Mouse (Mus musculus): ENCODE data around the gene Pld5. TPM values are rescaled to one million over a fixed set of nuclear protein-coding genes. Genes with fewer than 3 reads are reported as not detected.

Pld5 gene
- polyA plus RNA-seq, 1 experiment from 2014 or later = 1.6 TPM

DNA sequence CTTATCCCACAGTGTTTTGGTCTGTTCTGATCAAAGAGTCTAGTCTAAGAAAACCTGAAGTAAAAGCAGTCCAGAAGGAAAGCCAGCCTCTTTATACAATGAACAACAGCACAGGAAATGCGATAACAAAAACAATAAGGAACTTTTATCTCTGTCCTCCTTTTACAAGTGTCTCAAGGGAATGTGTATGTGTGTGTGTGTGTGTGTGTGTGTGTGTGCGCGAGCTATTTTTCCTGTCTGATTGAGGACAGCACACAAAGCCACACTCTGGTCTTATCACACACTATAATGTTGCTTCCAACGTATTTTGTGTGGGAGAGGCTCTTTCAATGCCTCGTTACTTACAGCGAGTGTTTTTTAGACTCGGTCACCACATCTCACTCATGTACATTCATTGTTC, 196.7 kb downstream of the Pld5 start:
- Histone ChIP-seq H3K9ac (no peak overlapping the region), H3K4me2 (replicated peaks) (no peak overlapping the region), H3K27ac (no peak overlapping the region), H3K4me1 (peaks cover 6% of the 10 kb centered on the region; the same call in 1 of the 2 replicates), H3K36me3 (no peaks in the 10 kb centered on the region), H3K4me3 (no peak overlapping the region), H3K27me3 (no peaks in the 10 kb centered on the region), H3K9me3 (no peaks in the 10 kb centered on the region)
- ATAC-seq (ENCODE audit: insufficient number of reproducible peaks, insufficient read depth, low FRiP score, low TSS enrichment) = no peak
- 86% methylated on average over 7 of the region's 7 CpGs for WGBS

DNA sequence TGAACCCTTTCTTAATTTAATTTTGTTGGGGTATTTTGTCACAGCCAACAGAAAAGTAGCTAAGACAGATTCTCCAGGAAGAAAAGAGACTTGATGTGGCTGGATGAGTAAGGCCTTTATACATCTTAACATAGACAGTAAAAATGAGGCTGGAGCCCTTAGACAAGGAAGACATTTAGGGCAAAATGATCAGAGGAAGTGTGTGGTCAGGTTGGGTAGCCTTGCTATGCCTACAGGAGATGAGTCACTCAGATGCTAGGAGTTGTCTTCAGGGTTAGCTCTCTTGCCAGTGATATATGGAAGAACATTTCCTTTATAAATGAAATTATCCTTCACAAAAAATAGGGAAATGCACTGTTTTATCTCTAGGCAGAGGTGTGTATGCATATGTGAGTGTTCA, 198.3 kb downstream of the Pld5 start:
- Histone ChIP-seq H3K27me3 (no peaks in the 10 kb centered on the region), H3K4me1 (no peaks in the 10 kb centered on the region), H3K9me3 (no peaks in the 10 kb centered on the region), H3K36me3 (no peaks in the 10 kb centered on the region), H3K9ac (no peak overlapping the region), H3K27ac (no peak overlapping the region), H3K4me2 (replicated peaks) (no peak overlapping the region), H3K4me3 (no peak overlapping the region)
- ATAC-seq (ENCODE audit: insufficient number of reproducible peaks, insufficient read depth, low FRiP score, low TSS enrichment) = no peak

GRCm38 (mm10) chr1:176075810-176076209, 199.3 kb downstream of the Pld5 start:
- no peaks in the 10 kb centered on the region for H3K4me1 ChIP-seq
- H3K9ac ChIP-seq = no peak overlapping the region
- ATAC-seq (ENCODE audit: insufficient number of reproducible peaks, insufficient read depth, low FRiP score, low TSS enrichment) = no peak
- H3K9me3 ChIP-seq = no peaks in the 10 kb centered on the region
- no peaks in the 10 kb centered on the region for H3K27me3 ChIP-seq
- no peak overlapping the region for H3K4me3 ChIP-seq
- H3K36me3 ChIP-seq = no peaks in the 10 kb centered on the region
- no peak overlapping the region for H3K27ac ChIP-seq
- no peak overlapping the region for H3K4me2 ChIP-seq (replicated peaks)

GRCm38 (mm10) chr1:176075409-176075808, 199.7 kb downstream of the Pld5 start:
- 65% methylated on average over 1 of the region's 1 CpGs for WGBS
- Histone ChIP-seq H3K4me2 (replicated peaks) (no peak overlapping the region), H3K36me3 (no peaks in the 10 kb centered on the region), H3K4me3 (no peak overlapping the region), H3K27ac (no peak overlapping the region), H3K4me1 (no peaks in the 10 kb centered on the region), H3K9ac (no peak overlapping the region), H3K27me3 (no peaks in the 10 kb centered on the region), H3K9me3 (no peaks in the 10 kb centered on the region)
- ATAC-seq (ENCODE audit: insufficient number of reproducible peaks, insufficient read depth, low FRiP score, low TSS enrichment) = no peak

DNA sequence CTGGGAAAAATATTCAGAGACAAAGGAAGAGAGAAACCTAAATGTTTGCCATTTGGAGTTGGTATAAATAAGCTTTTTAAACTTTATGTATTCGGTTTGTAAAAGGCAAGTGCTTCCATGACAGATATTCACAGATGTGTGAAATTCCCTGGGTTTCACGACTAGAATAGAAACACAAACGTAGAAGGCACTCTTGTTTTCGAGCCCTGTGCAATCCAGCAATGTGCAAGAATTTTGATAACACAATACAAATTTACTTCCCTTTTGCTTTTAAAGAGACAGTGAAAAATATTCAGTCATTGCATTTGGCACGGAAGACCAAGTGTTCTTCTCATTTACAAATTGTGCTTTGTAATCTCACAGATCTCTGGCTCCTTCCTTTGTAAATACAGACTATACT, 200.6 kb downstream of the Pld5 start:
- WGBS = 74% methylated on average over 5 of the region's 5 CpGs
- Histone ChIP-seq H3K4me2 (replicated peaks) (no peak overlapping the region), H3K27me3 (no peaks in the 10 kb centered on the region), H3K36me3 (no peaks in the 10 kb centered on the region), H3K9me3 (no peaks in the 10 kb centered on the region), H3K9ac (no peak overlapping the region), H3K4me3 (no peak overlapping the region), H3K27ac (no peak overlapping the region), H3K4me1 (no peaks in the 10 kb centered on the region)
- no peak for ATAC-seq (ENCODE audit: insufficient number of reproducible peaks, insufficient read depth, low FRiP score, low TSS enrichment)

GRCm38 (mm10) chr1:176065281-176065680, 209.8 kb downstream of the Pld5 start:
- Histone ChIP-seq H3K4me1 (no peaks in the 10 kb centered on the region), H3K4me3 (no peak overlapping the region), H3K36me3 (no peaks in the 10 kb centered on the region), H3K4me2 (replicated peaks) (no peak overlapping the region), H3K27me3 (no peaks in the 10 kb centered on the region), H3K27ac (no peak overlapping the region), H3K9ac (no peak overlapping the region), H3K9me3 (no peaks in the 10 kb centered on the region)
- ATAC-seq (ENCODE audit: insufficient number of reproducible peaks, insufficient read depth, low FRiP score, low TSS enrichment) = no peak

DNA sequence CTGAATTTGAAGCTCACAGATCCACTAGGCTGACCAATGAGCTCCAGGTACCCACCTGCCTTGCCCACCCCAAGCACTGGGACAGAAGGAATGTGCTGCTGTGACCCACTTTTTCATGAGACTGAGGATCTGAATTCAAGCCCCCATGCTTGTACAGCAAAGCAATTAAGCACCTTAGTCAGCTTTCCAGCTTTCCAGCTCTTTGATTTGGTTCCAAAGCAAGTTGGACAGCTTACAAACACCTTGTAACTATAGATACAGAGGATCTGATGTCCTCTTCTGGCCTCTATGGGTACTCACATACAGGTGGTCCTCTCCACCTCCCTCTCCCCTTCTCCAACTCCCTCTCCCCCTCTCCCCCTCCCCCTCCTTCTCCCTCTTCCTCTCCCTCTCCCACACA, 210.6 kb downstream of the Pld5 start:
- ATAC-seq (ENCODE audit: insufficient number of reproducible peaks, insufficient read depth, low FRiP score, low TSS enrichment) = no peak

GRCm38 (mm10) chr1:176053653-176054052, 221.5 kb downstream of the Pld5 start:
- no peak overlapping the region for H3K27ac ChIP-seq
- ATAC-seq (ENCODE audit: insufficient number of reproducible peaks, insufficient read depth, low FRiP score, low TSS enrichment) = no peak
- H3K9me3 ChIP-seq = no peaks in the 10 kb centered on the region
- H3K27me3 ChIP-seq = no peaks in the 10 kb centered on the region
- no peak overlapping the region for H3K9ac ChIP-seq
- 62% methylated on average over 1 of the region's 1 CpGs for WGBS
- H3K4me2 ChIP-seq (replicated peaks) = no peak overlapping the region
- H3K4me3 ChIP-seq = no peak overlapping the region
- no peaks in the 10 kb centered on the region for H3K4me1 ChIP-seq
- no peaks in the 10 kb centered on the region for H3K36me3 ChIP-seq

More for the DNA sequence above, 210.6 kb downstream of the Pld5 start:
- no peak overlapping the region for H3K4me2 ChIP-seq (replicated peaks)
- H3K4me1 ChIP-seq = no peaks in the 10 kb centered on the region
- H3K9me3 ChIP-seq = no peaks in the 10 kb centered on the region
- H3K9ac ChIP-seq = no peak overlapping the region
- H3K27ac ChIP-seq = no peak overlapping the region
- no peaks in the 10 kb centered on the region for H3K36me3 ChIP-seq
- H3K27me3 ChIP-seq = no peaks in the 10 kb centered on the region
- no peak overlapping the region for H3K4me3 ChIP-seq

GRCm38 (mm10) chr1:176046995-176047394, 228.1 kb downstream of the Pld5 start:
- H3K4me1 ChIP-seq = no peaks in the 10 kb centered on the region
- ATAC-seq (ENCODE audit: insufficient number of reproducible peaks, insufficient read depth, low FRiP score, low TSS enrichment) = no peak
- H3K9me3 ChIP-seq = no peaks in the 10 kb centered on the region
- H3K27me3 ChIP-seq = no peaks in the 10 kb centered on the region
- H3K4me2 ChIP-seq (replicated peaks) = no peak overlapping the region
- no peak overlapping the region for H3K4me3 ChIP-seq
- WGBS = 83% methylated on average over 5 of the region's 5 CpGs
- no peak overlapping the region for H3K27ac ChIP-seq
- no peaks in the 10 kb centered on the region for H3K36me3 ChIP-seq
- no peak overlapping the region for H3K9ac ChIP-seq

DNA sequence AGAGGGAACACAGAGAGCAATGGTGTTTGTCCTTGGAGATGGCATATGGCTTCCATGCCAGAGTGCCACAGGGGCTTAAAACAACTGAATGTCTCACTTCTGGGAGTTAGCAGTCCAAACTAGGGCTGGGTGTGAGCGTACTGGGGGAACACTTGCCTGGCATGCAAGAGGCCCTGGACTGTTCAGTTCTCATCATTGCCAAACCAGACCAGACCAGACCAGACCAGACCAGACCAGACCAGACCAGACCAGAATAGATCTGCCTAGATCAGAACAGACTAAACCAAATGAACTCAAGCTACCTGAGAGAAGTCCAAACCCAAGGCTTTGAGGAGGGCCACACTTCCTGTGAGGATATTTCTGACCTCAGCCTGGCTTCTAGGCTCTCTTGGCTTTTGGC, 228.7 kb downstream of the Pld5 start:
- no peak for ATAC-seq (ENCODE audit: insufficient number of reproducible peaks, insufficient read depth, low FRiP score, low TSS enrichment)
- Histone ChIP-seq H3K4me1 (no peaks in the 10 kb centered on the region), H3K4me2 (replicated peaks) (no peak overlapping the region), H3K27me3 (no peaks in the 10 kb centered on the region), H3K9me3 (no peaks in the 10 kb centered on the region), H3K4me3 (no peak overlapping the region), H3K9ac (no peak overlapping the region), H3K36me3 (no peaks in the 10 kb centered on the region), H3K27ac (no peak overlapping the region)
- 63% methylated on average over 1 of the region's 1 CpGs for WGBS

DNA sequence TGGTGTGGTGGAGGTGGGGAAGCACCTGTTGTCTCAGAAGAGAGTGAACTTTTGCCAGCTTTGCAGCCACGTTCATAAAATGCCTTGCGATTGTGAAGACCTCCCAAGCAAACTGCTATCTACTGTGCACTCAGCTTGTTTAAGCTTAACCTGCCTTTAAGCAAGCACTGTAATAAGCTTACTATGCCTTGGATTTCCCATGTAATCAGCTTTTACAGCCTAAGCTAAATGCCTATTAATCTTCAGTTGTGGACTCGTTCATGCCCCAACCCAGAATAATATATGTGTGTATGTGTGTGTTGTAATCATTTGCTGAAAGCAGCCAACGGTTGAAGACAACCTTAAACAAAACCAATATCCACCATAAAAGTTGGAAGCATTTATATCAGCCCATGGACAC, 232.1 kb downstream of the Pld5 start:
- Histone ChIP-seq H3K9ac (no peak overlapping the region), H3K36me3 (no peaks in the 10 kb centered on the region), H3K4me1 (no peaks in the 10 kb centered on the region), H3K4me3 (no peak overlapping the region), H3K27ac (no peak overlapping the region), H3K4me2 (replicated peaks) (no peak overlapping the region), H3K9me3 (no peaks in the 10 kb centered on the region), H3K27me3 (no peaks in the 10 kb centered on the region)
- 89% methylated on average over 4 of the region's 4 CpGs for WGBS
- ATAC-seq (ENCODE audit: insufficient number of reproducible peaks, insufficient read depth, low FRiP score, low TSS enrichment) = no peak

DNA sequence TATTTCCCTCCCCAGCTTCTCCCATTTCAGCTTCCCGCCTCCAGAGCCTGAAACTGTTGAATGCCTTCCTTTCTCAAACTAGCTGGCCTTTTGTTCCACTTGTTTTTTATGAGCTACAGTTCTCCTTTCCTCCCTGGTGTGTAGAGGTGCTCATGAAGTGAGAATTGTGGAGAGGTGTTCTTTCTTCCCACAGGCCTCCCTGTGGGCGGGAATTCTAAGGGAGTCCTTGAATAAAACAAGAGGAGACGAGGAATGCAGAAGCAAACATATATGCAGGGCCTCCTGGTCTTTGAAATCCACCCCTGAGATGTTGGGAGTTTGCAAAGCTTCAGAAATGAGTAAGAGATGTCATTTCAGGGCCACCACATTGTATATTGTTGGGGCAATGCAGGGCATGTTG, 235.2 kb downstream of the Pld5 start:
- no peaks in the 10 kb centered on the region for H3K36me3 ChIP-seq
- H3K4me1 ChIP-seq = no peaks in the 10 kb centered on the region
- no peaks in the 10 kb centered on the region for H3K27me3 ChIP-seq
- no peak overlapping the region for H3K9ac ChIP-seq
- no peak overlapping the region for H3K27ac ChIP-seq
- no peak overlapping the region for H3K4me3 ChIP-seq
- H3K9me3 ChIP-seq = no peaks in the 10 kb centered on the region
- 59% methylated on average over 3 of the region's 3 CpGs for WGBS
- no peak for ATAC-seq (ENCODE audit: insufficient number of reproducible peaks, insufficient read depth, low FRiP score, low TSS enrichment)
- no peak overlapping the region for H3K4me2 ChIP-seq (replicated peaks)

GRCm38 (mm10) chr1:176036028-176036427, 239.1 kb downstream of the Pld5 start:
- Histone ChIP-seq H3K27ac (no peak overlapping the region), H3K4me2 (replicated peaks) (no peak overlapping the region), H3K4me1 (no peaks in the 10 kb centered on the region), H3K9ac (no peak overlapping the region), H3K36me3 (no peaks in the 10 kb centered on the region), H3K27me3 (no peaks in the 10 kb centered on the region), H3K9me3 (no peaks in the 10 kb centered on the region), H3K4me3 (no peak overlapping the region)
- ATAC-seq (ENCODE audit: insufficient number of reproducible peaks, insufficient read depth, low FRiP score, low TSS enrichment) = no peak
- WGBS = 65% methylated on average over 3 of the region's 3 CpGs

All from embryonic facial prominence, embryonic 12.5 days (tissue).